Mouse (Mus musculus): Measurements from ENCODE around the gene Inpp5b.

GRCm38 (mm10) chr4:124766566-124766940, 24.9 kb downstream of the Inpp5b start:
- TF ChIP-seq CTCF (IDR thresholded peaks at IDR 0.05; ENCODE audit: low read depth, low read length) (no peak), GATA2 (IDR thresholded peaks at IDR 0.05; ENCODE audit: borderline replicate concordance, low read depth, low read length) (no peak), GATA1 (IDR thresholded peaks at IDR 0.05; ENCODE audit: borderline replicate concordance, low read length) (no peak), POLR2AphosphoS5 (IDR thresholded peaks at IDR 0.05; ENCODE audit: insufficient replicate concordance, low read depth, low read length) (no peak)
